Mouse (Mus musculus) forebrain, embryonic 14.5 days (tissue): ENCODE results near the gene Kpnb1. TPM values are rescaled to one million over a fixed set of nuclear protein-coding genes. Genes with fewer than 3 reads are reported as not detected.

Source experiments
- ATAC-seq: fragments of 200-750 bp; cut with Nextera tagmentation; 2 replicates; pipeline ENCODE4 v1.8.0; 2017; ENCODE audit warnings: mild to moderate bottlenecking, moderate library complexity
- DNase-seq: peaks from one replicate; pipeline ENCODE4 v3.0.0-alpha.2; 2015; ENCODE audit warnings: low spot score
- H3K27ac ChIP-seq: fragments of 300-500 bp; sonication (generic); 2 replicates; pipeline ENCODE4 v1.5.1; 2014; ENCODE audit warnings: low read depth, mild to moderate bottlenecking, control low read depth, low read length, moderate library complexity
- H3K27me3 ChIP-seq: fragments of 300-500 bp; sonication (generic); replicated peaks from 2 replicates; pipeline ENCODE4 v1.6.1; 2014; ENCODE audit warnings: low read length, control low read depth, mixed read lengths; ENCODE audit not compliant: control insufficient read depth, insufficient read depth
- H3K36me3 ChIP-seq: fragments of 300-500 bp; sonication (generic); 2 replicates; pipeline ENCODE4 v1.6.1; 2014; ENCODE audit warnings: low read length, control low read depth; ENCODE audit not compliant: control insufficient read depth, insufficient read depth
- H3K4me1 ChIP-seq: fragments of 300-500 bp; sonication (generic); 2 replicates; pipeline ENCODE4 v1.6.1; 2014; ENCODE audit warnings: antibody characterized with exemption, low read length, control low read depth; ENCODE audit not compliant: control insufficient read depth, insufficient read depth
- H3K4me2 ChIP-seq: fragments of 300-500 bp; sonication (generic); 2 replicates; pipeline ENCODE4 v1.6.1; 2014; ENCODE audit warnings: mild to moderate bottlenecking, control low read depth, low read length
- H3K4me3 ChIP-seq: fragments of 300-500 bp; sonication (generic); 2 replicates; pipeline ENCODE4 v1.5.1; 2014; ENCODE audit warnings: low read depth, low read length, control low read depth
- H3K9ac ChIP-seq: fragments of 300-500 bp; sonication (generic); 2 replicates; pipeline ENCODE4 v1.6.1; 2014; ENCODE audit warnings: mild to moderate bottlenecking, low read length, control low read depth, moderate library complexity
- H3K9me3 ChIP-seq: fragments of 300-500 bp; sonication (generic); replicated peaks from 2 replicates; pipeline ENCODE4 v1.6.1; 2016; ENCODE audit warnings: low read length, control low read depth, mixed read lengths; ENCODE audit not compliant: control insufficient read depth
- WGBS: fragments of 180-500 bp; shearing (Covaris S2); extraction: QIAGEN DNeasy Blood & Tissue Kit; methylation state at CpG from one replicate; pipeline ENCODE4 v1.1.7; 2014; 5-methylcytosine and 5-hydroxymethylcytosine counted together
- polyA plus RNA-seq: library from polyadenylated mRNA; unstranded; fragments of >200 nt; fragmentation: Nextera tagmentation; extraction: Ambion mirVana; gene quantifications from 2 replicates; pipeline ENCODE4 v1.2.1, GENCODE M21; 2014

The Kpnb1 gene
- polyA plus RNA-seq, 1 experiment from 2014 or later: 41.9 TPM

DNA sequence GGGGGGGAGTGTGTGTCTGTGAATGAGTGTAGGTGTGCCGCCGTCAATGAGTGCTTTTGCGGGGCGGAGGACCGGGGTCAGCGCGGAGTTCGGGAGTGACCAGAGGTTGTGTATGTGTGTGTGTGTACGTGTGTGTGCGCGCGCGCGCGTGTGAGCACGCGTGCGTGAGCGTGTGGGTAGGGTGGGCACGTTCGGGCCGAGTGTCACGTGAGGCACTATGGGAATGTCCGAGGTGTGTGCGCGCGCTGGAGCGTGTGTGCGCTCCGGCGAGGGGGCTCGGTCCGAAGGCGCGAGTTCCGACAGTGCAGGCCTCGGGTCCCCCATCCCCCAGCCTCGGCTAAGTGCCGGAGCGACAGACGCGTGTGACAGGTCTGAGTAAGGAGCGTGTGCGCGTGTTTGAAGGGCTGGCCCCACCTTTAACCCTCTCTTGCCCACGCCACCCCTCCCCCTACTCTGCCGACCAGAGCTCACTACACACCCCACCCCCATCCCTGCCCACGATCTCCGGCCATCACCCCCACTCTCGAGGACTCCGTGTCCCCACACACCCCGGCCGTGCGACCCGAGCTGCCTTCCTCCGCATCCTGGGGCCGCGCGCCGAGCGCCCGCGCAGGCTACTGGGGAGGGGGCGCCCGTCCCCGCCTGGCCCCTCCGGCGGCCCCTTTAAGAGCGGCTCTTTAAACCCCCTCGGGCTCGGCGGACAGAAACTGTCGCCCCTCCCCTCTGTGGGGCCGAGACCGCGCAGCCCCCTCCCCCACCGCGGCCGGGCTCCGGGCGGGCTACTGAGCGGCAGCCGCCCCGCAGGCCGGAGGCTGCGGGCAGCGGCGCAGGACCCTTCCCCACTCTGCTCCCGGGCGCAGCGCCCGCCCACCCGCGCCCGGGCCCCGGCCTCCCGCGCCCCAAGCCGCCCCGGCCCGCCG, 37.0 kb downstream of the Kpnb1 start:
- H3K9ac ChIP-seq: peak overlapping the region; percentile 82
- peak; percentile 84 for ATAC-seq
- H3K27me3 ChIP-seq: no peaks in the 10 kb centered on the region
- peaks cover 14% of the 10 kb centered on the region for H3K36me3 ChIP-seq
- H3K4me1 ChIP-seq: peaks cover 18% of the 10 kb centered on the region
- peak overlapping the region; percentile 77 for H3K4me2 ChIP-seq
- H3K9me3 ChIP-seq: no peaks in the 10 kb centered on the region
- peak; percentile 84 for DNase-seq
- H3K27ac ChIP-seq: peak overlapping the region; percentile 89
- peak overlapping the region; percentile 70 for H3K4me3 ChIP-seq
- under 1% methylated on average over 69 of the region's 102 CpGs for WGBS

DNA sequence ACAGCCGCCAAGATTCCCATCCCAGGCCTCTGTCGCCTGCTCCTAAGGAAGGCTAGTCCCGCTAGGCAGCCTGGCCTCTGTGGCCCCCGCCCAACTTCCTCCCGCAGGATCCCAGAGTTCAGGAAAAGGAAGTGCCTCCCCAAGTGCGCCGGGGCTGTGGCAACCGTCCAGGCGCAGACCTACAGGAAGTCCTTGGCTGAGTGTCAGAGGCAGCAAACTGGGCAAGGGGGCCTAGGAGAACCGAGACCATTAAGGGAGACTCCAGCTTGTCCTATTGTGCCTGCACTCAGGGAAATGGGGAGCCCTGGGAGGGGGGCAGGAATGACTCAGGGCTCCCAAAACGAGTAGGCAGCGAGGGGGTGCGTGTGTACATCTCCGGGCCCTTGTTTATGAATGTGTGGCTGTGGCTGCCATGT, 37.7 kb downstream of the Kpnb1 start:
- H3K27me3 ChIP-seq: no peaks in the 10 kb centered on the region
- no peaks in the 10 kb centered on the region for H3K9me3 ChIP-seq
- peak overlapping the region; percentile 82 for H3K9ac ChIP-seq
- peaks cover 21% of the 10 kb centered on the region for H3K36me3 ChIP-seq
- 2% methylated on average over 14 of the region's 14 CpGs for WGBS
- peak overlapping the region; percentile 77 for H3K4me2 ChIP-seq
- DNase-seq (peak; percentile 64), ATAC-seq (peak; percentile 11)
- peaks cover 18% of the 10 kb centered on the region for H3K4me1 ChIP-seq
- H3K27ac ChIP-seq: peak overlapping the region; percentile 89
- peak overlapping the region; percentile 70 for H3K4me3 ChIP-seq

DNA sequence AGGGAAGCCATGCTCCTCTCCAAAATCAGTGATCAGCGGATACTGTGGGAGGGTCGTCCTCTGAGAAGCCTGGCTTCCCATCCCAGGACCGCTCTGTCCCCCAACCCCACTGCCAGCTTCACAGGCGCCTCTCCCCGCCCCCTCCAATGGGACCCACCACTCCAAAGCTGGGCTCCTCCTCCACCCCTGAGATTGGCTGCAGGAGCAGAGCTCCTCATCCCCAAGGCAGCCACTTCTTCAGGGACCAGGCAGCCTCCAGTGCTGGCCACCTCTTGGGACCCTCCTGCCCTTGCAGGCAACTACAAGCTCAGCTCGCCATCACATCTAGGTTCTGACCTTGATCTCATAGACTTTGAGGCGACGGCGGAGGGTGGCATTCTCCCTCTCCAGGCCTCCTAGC, 38.7 kb downstream of the Kpnb1 start:
- peaks cover 31% of the 10 kb centered on the region for H3K36me3 ChIP-seq
- DNase-seq: no peak
- WGBS: 32% methylated on average over 9 of the region's 9 CpGs
- H3K4me2 ChIP-seq: peak overlapping the region; percentile 77; the same call in 1 of the 2 replicates
- H3K4me3 ChIP-seq: no peak overlapping the region
- H3K27ac ChIP-seq: no peak overlapping the region
- no peak for ATAC-seq
- H3K9ac ChIP-seq: peak overlapping the region; percentile 13; the same call in 1 of the 2 replicates
- H3K4me1 ChIP-seq: peaks cover 18% of the 10 kb centered on the region
- H3K27me3 ChIP-seq: no peaks in the 10 kb centered on the region
- no peaks in the 10 kb centered on the region for H3K9me3 ChIP-seq

DNA sequence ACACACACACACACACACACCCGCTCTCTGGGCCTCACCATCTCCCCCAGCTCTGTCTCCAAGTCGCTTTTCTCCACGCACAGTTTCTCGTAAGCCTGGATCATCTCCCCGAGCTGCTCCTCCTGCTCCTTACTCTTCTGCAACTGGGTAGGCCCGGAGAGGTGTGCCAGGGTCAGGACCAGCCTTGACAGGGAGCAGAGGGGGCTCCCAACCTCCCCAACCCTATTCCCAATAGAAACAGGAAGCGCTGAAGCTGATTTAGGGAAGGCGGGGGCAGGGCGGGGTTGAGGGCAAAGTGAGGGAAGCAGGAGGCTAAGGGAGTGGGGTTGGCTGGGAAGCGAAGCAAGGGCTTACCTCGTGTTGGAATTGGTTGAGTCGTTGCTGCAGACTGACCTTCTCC, 39.1 kb downstream of the Kpnb1 start:
- DNase-seq (no peak), ATAC-seq (no peak)
- H3K27ac ChIP-seq: no peak overlapping the region
- no peak overlapping the region for H3K4me3 ChIP-seq
- no peaks in the 10 kb centered on the region for H3K27me3 ChIP-seq
- H3K4me1 ChIP-seq: peaks cover 18% of the 10 kb centered on the region
- 38% methylated on average over 12 of the region's 12 CpGs for WGBS
- no peak overlapping the region for H3K9ac ChIP-seq
- H3K36me3 ChIP-seq: peaks cover 34% of the 10 kb centered on the region
- H3K4me2 ChIP-seq: peak overlapping the region; percentile 8; the same call in 1 of the 2 replicates
- H3K9me3 ChIP-seq: no peaks in the 10 kb centered on the region

DNA sequence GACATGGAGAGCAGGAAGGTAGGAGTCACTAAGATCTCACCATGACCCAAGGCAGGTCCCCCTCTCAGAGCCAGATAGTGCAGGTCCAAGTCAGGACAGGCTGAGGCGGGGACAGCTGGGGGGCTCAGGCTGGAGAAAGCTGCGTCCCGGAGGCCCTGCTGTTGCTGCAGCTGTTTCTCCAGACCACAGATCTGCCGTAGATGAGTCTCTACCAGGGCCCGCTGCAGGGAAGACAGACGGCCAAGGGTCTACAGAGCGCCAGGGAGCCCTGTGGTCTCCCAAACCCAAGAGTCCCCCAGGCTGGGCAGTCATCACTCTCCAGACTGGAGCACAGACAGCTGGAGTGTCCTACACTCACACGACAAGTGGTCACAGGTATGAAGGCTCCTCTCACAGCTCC, 40.3 kb downstream of the Kpnb1 start:
- Histone ChIP-seq H3K4me1 (peaks cover 12% of the 10 kb centered on the region), H3K9me3 (no peaks in the 10 kb centered on the region), H3K9ac (no peak overlapping the region), H3K4me2 (no peak overlapping the region), H3K27ac (no peak overlapping the region), H3K27me3 (no peaks in the 10 kb centered on the region), H3K4me3 (no peak overlapping the region), H3K36me3 (peaks cover 36% of the 10 kb centered on the region)
- no peak for ATAC-seq
- DNase-seq: no peak
- 89% methylated on average over 8 of the region's 8 CpGs for WGBS

DNA sequence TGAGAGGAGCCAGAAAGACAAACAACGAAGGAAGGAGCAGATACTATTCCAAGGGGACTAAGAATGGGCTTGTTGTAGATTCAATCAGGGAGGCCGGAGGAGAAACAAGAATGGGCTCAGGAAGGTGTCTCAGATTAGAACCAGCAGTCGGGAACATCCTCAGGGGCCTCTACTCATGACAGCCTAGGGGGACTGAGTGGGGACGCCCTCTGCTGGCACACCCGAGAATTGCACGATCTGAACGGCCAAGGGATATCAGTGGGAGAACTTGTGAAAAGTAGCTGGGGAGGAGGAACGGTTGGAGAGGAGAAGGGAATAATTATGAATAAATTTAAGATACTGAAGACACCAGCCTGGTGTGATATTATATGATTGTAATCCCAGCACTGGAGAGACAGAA, 41.0 kb downstream of the Kpnb1 start:
- peaks cover 36% of the 10 kb centered on the region for H3K36me3 ChIP-seq
- DNase-seq (peak; percentile 70), ATAC-seq (no peak)
- peaks cover 7% of the 10 kb centered on the region for H3K4me1 ChIP-seq
- H3K9me3 ChIP-seq: no peaks in the 10 kb centered on the region
- no peaks in the 10 kb centered on the region for H3K27me3 ChIP-seq
- no peak overlapping the region for H3K4me3 ChIP-seq
- 11% methylated on average over 8 of the region's 8 CpGs for WGBS
- no peak overlapping the region for H3K9ac ChIP-seq
- H3K4me2 ChIP-seq: no peak overlapping the region
- no peak overlapping the region for H3K27ac ChIP-seq

DNA sequence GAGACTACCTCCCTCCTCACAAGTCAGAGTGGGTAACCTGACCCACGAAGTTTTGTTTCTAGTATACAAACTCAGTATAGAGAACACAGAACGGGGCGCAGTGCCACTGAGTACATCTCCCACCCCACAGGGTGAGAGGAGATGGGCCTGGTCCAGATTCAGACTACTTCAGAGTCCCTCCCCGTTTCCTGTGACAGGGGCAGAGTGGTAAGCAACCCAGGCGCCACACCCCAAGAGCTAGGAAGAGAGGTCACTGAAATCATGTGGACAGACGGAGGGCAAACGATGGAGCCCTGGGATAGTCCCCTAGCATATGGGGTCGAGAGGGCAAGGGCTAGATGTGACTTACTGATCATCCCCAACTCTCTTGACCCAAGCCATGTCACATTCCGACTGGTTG, 41.7 kb downstream of the Kpnb1 start:
- no peaks in the 10 kb centered on the region for H3K27me3 ChIP-seq
- ATAC-seq (no peak), DNase-seq (no peak)
- no peak overlapping the region for H3K27ac ChIP-seq
- H3K9me3 ChIP-seq: no peaks in the 10 kb centered on the region
- 82% methylated on average over 9 of the region's 9 CpGs for WGBS
- H3K4me3 ChIP-seq: no peak overlapping the region
- peaks cover 39% of the 10 kb centered on the region for H3K36me3 ChIP-seq
- no peak overlapping the region for H3K9ac ChIP-seq
- peaks cover 7% of the 10 kb centered on the region for H3K4me1 ChIP-seq
- no peak overlapping the region for H3K4me2 ChIP-seq

DNA sequence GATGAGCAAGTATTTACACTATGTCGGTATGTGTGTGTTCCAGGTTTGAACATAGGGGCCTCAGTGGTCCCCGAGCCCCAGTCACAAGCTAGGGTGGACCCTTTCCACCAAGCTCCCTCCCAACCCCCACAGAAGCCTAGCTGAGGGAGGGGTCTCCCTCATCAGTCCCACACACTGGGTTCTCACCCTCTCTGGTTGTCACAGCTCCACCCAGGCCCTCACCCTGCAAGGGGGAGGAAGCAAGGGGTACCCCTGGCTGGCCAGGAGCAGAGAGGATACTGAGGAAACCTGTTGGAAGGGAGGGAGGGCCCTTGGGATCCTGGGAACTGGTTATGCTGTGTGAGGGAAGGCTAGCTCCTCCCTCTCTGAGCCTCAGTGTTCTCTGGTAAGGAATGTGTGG, 42.4 kb downstream of the Kpnb1 start:
- WGBS: 78% methylated on average over 2 of the region's 2 CpGs
- H3K27ac ChIP-seq: no peak overlapping the region
- H3K9me3 ChIP-seq: no peaks in the 10 kb centered on the region
- peaks cover 7% of the 10 kb centered on the region for H3K4me1 ChIP-seq
- DNase-seq: no peak
- H3K4me2 ChIP-seq: no peak overlapping the region
- H3K36me3 ChIP-seq: peaks cover 40% of the 10 kb centered on the region
- 0 out of 2 replicates have a peak, but pooled peaks cover 3% of the 10 kb centered on the region for H3K27me3 ChIP-seq
- no peak overlapping the region for H3K9ac ChIP-seq
- no peak overlapping the region for H3K4me3 ChIP-seq
- no peak for ATAC-seq
